Mouse (Mus musculus) cortical plate, adult 2 months (tissue): Measurements from ENCODE around the gene Cenpn. TPM values are rescaled to one million over a fixed set of nuclear protein-coding genes. Genes with fewer than 3 reads are reported as not detected.

Source experiments
- H3K27ac ChIP-seq: fragments of 200-500 bp; 2 replicates; pipeline ENCODE4 v1.5.1; 2012; ENCODE audit warnings: low read length, control low read depth, inconsistent platforms; ENCODE audit not compliant: insufficient read depth
- H3K4me1 ChIP-seq: fragments of 200-500 bp; 2 replicates; pipeline ENCODE4 v1.6.1; 2011; ENCODE audit warnings: low read length; ENCODE audit not compliant: control insufficient read depth, insufficient read depth
- H3K4me3 ChIP-seq: fragments of 200-500 bp; 2 replicates; pipeline ENCODE4 v1.5.1; 2011; ENCODE audit warnings: mild to moderate bottlenecking, low read length, control low read depth; ENCODE audit not compliant: insufficient read depth
- CTCF ChIP-seq: fragments of 200-500 bp; IDR thresholded peaks from 2 replicates; pipeline ENCODE4 v1.5.1; 2011; ENCODE audit warnings: mild to moderate bottlenecking, control low read depth, low read length; ENCODE audit not compliant: insufficient read depth; ENCODE audit errors: extremely low read depth
- POLR2A ChIP-seq: fragments of 200-500 bp; IDR thresholded peaks from 2 replicates; pipeline ENCODE4 v1.6.1; 2011; ENCODE audit warnings: mild to moderate bottlenecking, low read length, control low read depth; ENCODE audit not compliant: insufficient read depth; ENCODE audit errors: extremely low read depth
- polyA plus RNA-seq: library from polyadenylated mRNA; depleted of rRNA; stranded (reverse); fragments of >200 nt; gene quantifications from 2 replicates; pipeline ENCODE4 v1.2.3, GENCODE M21; 2012

Cenpn gene
- polyA plus RNA-seq, 1 experiment = 2.4 TPM

GRCm38 (mm10) chr8:116951369-116951768 is 29.8 kb downstream of the Cenpn start:
- peaks cover 3% of the 10 kb centered on the region; the same call in 1 of the 2 replicates for H3K4me1 ChIP-seq
- no peak for TF ChIP-seq POLR2A
- no peak for TF ChIP-seq CTCF
- no peak overlapping the region for H3K27ac ChIP-seq
- no peak overlapping the region for H3K4me3 ChIP-seq

DNA sequence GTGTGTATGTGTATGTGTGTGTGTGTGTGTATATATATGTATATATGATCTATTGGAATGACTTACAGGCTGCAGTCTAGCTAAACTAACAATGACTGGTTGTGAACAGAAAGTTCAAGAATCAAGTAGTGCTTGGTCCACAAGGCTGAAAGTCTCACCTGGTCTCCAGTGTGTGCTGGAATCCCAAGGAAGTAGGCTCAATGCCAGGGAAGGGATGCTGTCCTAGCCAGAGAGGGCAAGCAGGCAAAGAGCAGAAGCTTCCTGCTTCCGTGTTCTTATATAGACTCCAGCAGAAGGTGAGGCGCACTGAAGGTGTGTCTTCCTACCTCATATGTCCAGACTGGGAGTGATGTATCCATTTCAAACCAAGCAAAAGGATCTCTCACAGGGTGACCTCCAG is 30.2 kb downstream of the Cenpn start:
- H3K4me3 ChIP-seq = no peak overlapping the region
- H3K4me1 ChIP-seq = peaks cover 3% of the 10 kb centered on the region; the same call in 1 of the 2 replicates
- TF ChIP-seq CTCF = no peak
- TF ChIP-seq POLR2A = no peak
- no peak overlapping the region for H3K27ac ChIP-seq

- Histone ChIP-seq H3K27ac (no peak overlapping the region), H3K4me1 (peaks cover 3% of the 10 kb centered on the region; the same call in 1 of the 2 replicates), H3K4me3 (no peak overlapping the region)
- TF ChIP-seq CTCF (no peak), POLR2A (no peak)
Measured at GRCm38 (mm10) chr8:116952428-116952827, 30.9 kb downstream of the Cenpn start.

- H3K4me1 ChIP-seq = peaks cover 3% of the 10 kb centered on the region; the same call in 1 of the 2 replicates
- TF ChIP-seq POLR2A (no peak), CTCF (no peak)
- no peak overlapping the region for H3K27ac ChIP-seq
- H3K4me3 ChIP-seq = no peak overlapping the region
Measured at GRCm38 (mm10) chr8:116954415-116954814, 32.9 kb downstream of the Cenpn start.

DNA sequence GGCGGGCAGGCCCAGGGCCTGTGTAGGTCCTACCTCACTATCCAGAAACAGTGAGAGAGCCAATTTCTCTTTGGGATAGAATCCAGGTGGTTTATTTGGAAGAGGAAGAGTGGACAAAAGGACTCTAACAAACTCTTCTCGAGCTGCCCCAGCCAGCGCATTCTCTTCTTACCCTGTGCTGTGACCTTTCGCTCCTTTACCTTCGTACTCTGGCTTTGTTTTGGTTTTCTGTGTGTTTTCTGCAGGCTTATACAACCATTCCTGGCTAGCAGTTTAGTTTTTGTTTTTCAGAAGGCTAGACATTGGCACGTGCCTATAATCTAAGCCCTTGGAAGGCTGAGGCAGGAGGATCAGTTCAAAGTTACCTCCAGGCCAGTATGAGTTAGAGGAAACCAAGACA is 48.0 kb downstream of the Cenpn start:
- TF ChIP-seq CTCF (no peak), POLR2A (no peak)
- no peaks in the 10 kb centered on the region for H3K4me1 ChIP-seq
- no peak overlapping the region for H3K4me3 ChIP-seq
- no peak overlapping the region for H3K27ac ChIP-seq

- Histone ChIP-seq H3K4me3 (no peak overlapping the region), H3K4me1 (no peaks in the 10 kb centered on the region), H3K27ac (no peak overlapping the region)
- no peak for TF ChIP-seq CTCF
- no peak for TF ChIP-seq POLR2A
Measured at GRCm38 (mm10) chr8:116975066-116975465, 53.5 kb downstream of the Cenpn start.

- H3K4me1 ChIP-seq = no peaks in the 10 kb centered on the region
- H3K4me3 ChIP-seq = no peak overlapping the region
- H3K27ac ChIP-seq = no peak overlapping the region
- no peak for TF ChIP-seq CTCF
- TF ChIP-seq POLR2A = no peak
Measured at GRCm38 (mm10) chr8:116975606-116976005, 54.1 kb downstream of the Cenpn start.

- Histone ChIP-seq H3K4me3 (peak overlapping the region; percentile 58), H3K4me1 (no peaks in the 10 kb centered on the region), H3K27ac (no peak overlapping the region)
- no peak for TF ChIP-seq CTCF
- no peak for TF ChIP-seq POLR2A
Measured at GRCm38 (mm10) chr8:116978052-116978451, 56.5 kb downstream of the Cenpn start.

GRCm38 (mm10) chr8:116978631-116979256 is 57.2 kb downstream of the Cenpn start, which contains the start of gene 1700030J22Rik:
Gene 1700030J22Rik, minus strand, starts transcription at chr8:116978959.
- no peaks in the 10 kb centered on the region for H3K4me1 ChIP-seq
- H3K4me3 ChIP-seq = peak within 1 kb of the TSS; percentile 58
- TF ChIP-seq CTCF = no peak
- no peak for TF ChIP-seq POLR2A
- no peak within 1 kb of the TSS for H3K27ac ChIP-seq

DNA sequence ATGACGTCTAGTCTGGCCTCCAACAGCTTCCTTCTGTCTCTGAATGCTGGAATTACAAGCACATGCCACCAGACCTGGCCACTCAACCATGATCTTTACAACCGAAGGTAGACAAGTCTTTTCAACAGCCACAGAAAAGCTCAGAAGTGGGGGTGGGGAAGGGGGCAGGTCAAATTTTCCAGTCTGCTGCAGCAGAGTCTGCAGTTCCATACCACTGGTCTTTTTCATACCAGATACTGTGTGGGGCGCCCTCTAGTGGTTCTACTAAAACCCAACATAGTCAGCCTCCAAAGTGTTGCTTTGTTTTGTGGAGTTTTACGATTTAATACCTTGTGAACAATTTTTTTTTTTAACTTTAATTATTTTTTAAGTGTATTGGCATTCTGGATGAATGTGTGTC is 58.6 kb downstream of the Cenpn start:
- Histone ChIP-seq H3K4me1 (no peaks in the 10 kb centered on the region), H3K27ac (no peak overlapping the region), H3K4me3 (no peak overlapping the region)
- TF ChIP-seq CTCF = peak; percentile 54; the same call in 1 of the 2 replicates
- no peak for TF ChIP-seq POLR2A
